Mouse (Mus musculus): ENCODE measurements around the gene Sync. TPM values are rescaled to one million over a fixed set of nuclear protein-coding genes. Genes with fewer than 3 reads are reported as not detected.

The Sync gene
- 0.42 and 1.2 TPM in 2 replicates for polyA plus RNA-seq (2016; fragmentation: Nextera tagmentation; extraction: Ambion mirVana)

- Histone ChIP-seq H3K4me1 (peaks cover 19% of the 10 kb centered on the region), H3K36me3 (no peaks in the 10 kb centered on the region), H3K27ac (peak within 1 kb of the TSS; percentile 85), H3K27me3 (ENCODE audit: insufficient read depth, poor library complexity, severe bottlenecking) (peaks cover 65% of the 10 kb centered on the region), H3K9me3 (no peaks in the 10 kb centered on the region), H3K4me3 (peak within 1 kb of the TSS; percentile 75)
- under 1% methylated on average over 49 of the region's 53 CpGs for WGBS
- no peak for DNase-seq (ENCODE audit: low spot score)
These were observed at the start of gene Sync for GRCm38 (mm10) chr4:129287472-129287981. Sync (plus strand) TSS chr4:129287617.

DNA sequence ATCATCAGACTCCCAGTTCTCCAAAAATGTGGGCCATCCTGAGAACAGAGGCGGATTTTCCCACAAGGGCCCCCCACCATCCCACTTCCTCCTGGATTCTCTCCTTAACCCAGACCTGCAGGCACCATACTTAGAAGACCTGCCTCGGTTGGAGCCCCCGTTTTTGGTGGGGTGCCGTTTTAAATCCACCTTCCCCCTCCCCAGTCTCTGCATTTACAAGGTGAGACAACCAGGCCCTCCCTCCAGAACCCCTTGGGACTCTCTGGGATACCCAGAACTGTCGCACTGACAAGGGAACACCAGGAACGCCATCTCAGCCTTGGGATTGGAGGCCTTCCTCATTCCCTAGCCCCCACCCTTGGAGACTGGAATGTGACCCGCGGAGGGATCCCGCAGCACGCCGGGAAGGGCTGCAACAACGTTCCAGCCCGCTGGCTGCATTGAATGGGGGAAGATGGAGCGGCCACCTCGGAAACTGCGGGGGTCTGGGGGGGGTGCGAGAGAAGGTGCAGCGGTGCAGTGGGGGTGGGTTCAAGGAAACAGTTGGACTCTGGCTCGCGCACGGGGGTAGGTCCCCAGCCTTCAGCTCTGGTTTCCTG lies 49.5 kb upstream of the Sync start:
- H3K4me3 ChIP-seq, result peak overlapping the region; percentile 80
- peaks cover 67% of the 10 kb centered on the region for H3K4me1 ChIP-seq
- no peak for DNase-seq (ENCODE audit: low spot score)
- no peaks in the 10 kb centered on the region for H3K9me3 ChIP-seq
- H3K27me3 ChIP-seq (ENCODE audit: insufficient read depth, poor library complexity, severe bottlenecking), result peaks cover 85% of the 10 kb centered on the region
- no peaks in the 10 kb centered on the region for H3K36me3 ChIP-seq
- WGBS, result 8% methylated on average over 21 of the region's 21 CpGs
- H3K27ac ChIP-seq, result 0 out of 2 replicates have a peak overlapping the region, but pooled peaks have one; percentile 22

GRCm38 (mm10) chr4:129238579-129239016 lies 48.8 kb upstream of the Sync start:
- Histone ChIP-seq H3K27me3 (ENCODE audit: insufficient read depth, poor library complexity, severe bottlenecking) (peaks cover 85% of the 10 kb centered on the region), H3K4me3 (peak overlapping the region; percentile 80), H3K27ac (peak overlapping the region; percentile 84), H3K36me3 (no peaks in the 10 kb centered on the region), H3K9me3 (no peaks in the 10 kb centered on the region), H3K4me1 (peaks cover 67% of the 10 kb centered on the region)
- WGBS, result under 1% methylated on average over 23 of the region's 23 CpGs
- DNase-seq (ENCODE audit: low spot score), result no peak

DNA sequence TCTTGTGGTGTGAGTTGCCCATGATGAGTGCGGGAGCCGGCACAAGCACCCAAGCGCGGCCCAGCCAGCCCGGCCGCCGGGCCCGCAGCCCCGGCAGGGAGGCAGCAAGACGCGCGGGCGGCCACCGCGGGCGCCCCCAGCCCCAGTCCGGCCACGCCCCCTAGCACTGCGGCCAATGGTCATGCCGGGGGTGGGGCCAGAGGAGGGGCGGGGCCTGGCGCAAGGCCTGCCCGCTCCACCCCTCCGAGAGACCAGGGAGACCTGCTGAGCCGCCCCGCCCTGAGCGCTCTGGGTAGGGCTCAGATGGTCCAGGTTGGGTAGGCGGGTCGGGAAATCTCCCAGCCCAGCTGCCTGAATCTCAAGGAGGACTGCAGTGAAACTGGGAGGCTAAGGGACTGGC lies 48.3 kb upstream of the Sync start:
- Histone ChIP-seq H3K9me3 (no peaks in the 10 kb centered on the region), H3K27ac (peak overlapping the region; percentile 84), H3K4me1 (peaks cover 66% of the 10 kb centered on the region), H3K36me3 (no peaks in the 10 kb centered on the region), H3K27me3 (ENCODE audit: insufficient read depth, poor library complexity, severe bottlenecking) (peaks cover 88% of the 10 kb centered on the region), H3K4me3 (peak overlapping the region; percentile 80)
- peak; percentile 90 for DNase-seq (ENCODE audit: low spot score)
- under 1% methylated on average over 27 of the region's 29 CpGs for whole genome bisulfite sequencing

- H3K4me1 ChIP-seq, result peaks cover 43% of the 10 kb centered on the region
- H3K27ac ChIP-seq, result peak overlapping the region; percentile 49; the same call in 1 of the 2 replicates
- no peaks in the 10 kb centered on the region for H3K9me3 ChIP-seq
- H3K27me3 ChIP-seq (ENCODE audit: insufficient read depth, poor library complexity, severe bottlenecking), result peaks cover 99% of the 10 kb centered on the region
- WGBS, result 46% methylated on average over 7 of the region's 7 CpGs
- DNase-seq (ENCODE audit: low spot score), result no peak
- 0 out of 2 replicates have a peak overlapping the region, but pooled peaks have one; percentile 13 for H3K4me3 ChIP-seq
- H3K36me3 ChIP-seq, result no peaks in the 10 kb centered on the region
These were observed 45.5 kb upstream of the Sync start for GRCm38 (mm10) chr4:129241898-129242297.

GRCm38 (mm10) chr4:129242327-129242726 lies 45.1 kb upstream of the Sync start:
- no peaks in the 10 kb centered on the region for H3K36me3 ChIP-seq
- H3K4me3 ChIP-seq, result no peak overlapping the region
- peaks cover 41% of the 10 kb centered on the region for H3K4me1 ChIP-seq
- H3K9me3 ChIP-seq, result no peaks in the 10 kb centered on the region
- H3K27ac ChIP-seq, result peak overlapping the region; percentile 49
- no peak for DNase-seq (ENCODE audit: low spot score)
- H3K27me3 ChIP-seq (ENCODE audit: insufficient read depth, poor library complexity, severe bottlenecking), result peaks cover 99% of the 10 kb centered on the region
- 43% methylated on average over 4 of the region's 4 CpGs for WGBS

DNA sequence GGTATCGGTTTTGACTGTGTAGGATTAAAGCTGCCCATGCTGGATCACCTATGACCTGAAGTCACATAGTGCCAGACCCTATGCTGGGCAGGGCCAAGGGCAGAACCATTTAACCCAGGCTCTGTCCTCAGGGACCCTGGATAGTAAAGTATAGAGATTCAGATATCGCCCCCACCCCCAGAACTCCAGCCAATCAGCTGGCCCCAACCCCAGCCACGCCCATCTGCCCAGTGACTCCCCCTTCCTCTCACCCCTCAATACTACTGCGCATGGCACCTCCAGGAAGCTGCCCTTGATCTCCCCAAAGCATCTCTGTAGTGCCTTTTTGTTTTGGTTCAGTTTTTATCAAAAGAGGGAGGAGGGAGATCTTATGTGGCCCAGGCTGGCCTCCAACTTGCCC lies 44.7 kb upstream of the Sync start:
- WGBS, result 27% methylated on average over 4 of the region's 4 CpGs
- H3K9me3 ChIP-seq, result no peaks in the 10 kb centered on the region
- no peak overlapping the region for H3K27ac ChIP-seq
- H3K4me3 ChIP-seq, result no peak overlapping the region
- H3K4me1 ChIP-seq, result peaks cover 41% of the 10 kb centered on the region
- peaks cover 99% of the 10 kb centered on the region for H3K27me3 ChIP-seq (ENCODE audit: insufficient read depth, poor library complexity, severe bottlenecking)
- no peaks in the 10 kb centered on the region for H3K36me3 ChIP-seq
- no peak for DNase-seq (ENCODE audit: low spot score)

GRCm38 (mm10) chr4:129244802-129245201 lies 42.6 kb upstream of the Sync start:
- H3K27ac ChIP-seq, result no peak overlapping the region
- H3K27me3 ChIP-seq (ENCODE audit: insufficient read depth, poor library complexity, severe bottlenecking), result peaks cover 99% of the 10 kb centered on the region
- H3K4me1 ChIP-seq, result peaks cover 33% of the 10 kb centered on the region
- no peaks in the 10 kb centered on the region for H3K36me3 ChIP-seq
- 57% methylated on average over 4 of the region's 4 CpGs for WGBS
- H3K4me3 ChIP-seq, result no peak overlapping the region
- no peaks in the 10 kb centered on the region for H3K9me3 ChIP-seq
- DNase-seq (ENCODE audit: low spot score), result no peak

GRCm38 (mm10) chr4:129246360-129247301 lies 40.8 kb upstream of the Sync start:
- peaks cover 44% of the 10 kb centered on the region for H3K4me1 ChIP-seq
- DNase-seq (ENCODE audit: low spot score), result no peak
- no peak overlapping the region for H3K4me3 ChIP-seq
- H3K36me3 ChIP-seq, result no peaks in the 10 kb centered on the region
- H3K27me3 ChIP-seq (ENCODE audit: insufficient read depth, poor library complexity, severe bottlenecking), result peaks cover 99% of the 10 kb centered on the region
- no peak overlapping the region for H3K27ac ChIP-seq
- H3K9me3 ChIP-seq, result no peaks in the 10 kb centered on the region
- WGBS, result 34% methylated on average over 15 of the region's 15 CpGs

GRCm38 (mm10) chr4:129247381-129248242 lies 39.8 kb upstream of the Sync start:
- Histone ChIP-seq H3K9me3 (no peaks in the 10 kb centered on the region), H3K4me3 (peak overlapping the region; percentile 70), H3K27ac (peak overlapping the region; percentile 72), H3K27me3 (ENCODE audit: insufficient read depth, poor library complexity, severe bottlenecking) (peaks cover 99% of the 10 kb centered on the region), H3K36me3 (no peaks in the 10 kb centered on the region), H3K4me1 (peaks cover 37% of the 10 kb centered on the region)
- WGBS, result 8% methylated on average over 24 of the region's 24 CpGs
- no peak for DNase-seq (ENCODE audit: low spot score)

- Histone ChIP-seq H3K4me1 (peaks cover 35% of the 10 kb centered on the region), H3K27me3 (ENCODE audit: insufficient read depth, poor library complexity, severe bottlenecking) (peaks cover 99% of the 10 kb centered on the region), H3K27ac (peak overlapping the region; percentile 72), H3K36me3 (no peaks in the 10 kb centered on the region), H3K9me3 (no peaks in the 10 kb centered on the region), H3K4me3 (peak overlapping the region; percentile 70)
- DNase-seq (ENCODE audit: low spot score), result no peak
- WGBS, result 5% methylated on average over 66 of the region's 74 CpGs
These were observed 39.1 kb upstream of the Sync start for GRCm38 (mm10) chr4:129248243-129248767.

- H3K36me3 ChIP-seq, result no peaks in the 10 kb centered on the region
- H3K4me3 ChIP-seq, result no peak overlapping the region
- no peak for DNase-seq (ENCODE audit: low spot score)
- peaks cover 100% of the 10 kb centered on the region for H3K27me3 ChIP-seq (ENCODE audit: insufficient read depth, poor library complexity, severe bottlenecking)
- 17% methylated on average over 7 of the region's 7 CpGs for WGBS
- no peaks in the 10 kb centered on the region for H3K9me3 ChIP-seq
- H3K27ac ChIP-seq, result no peak overlapping the region
- H3K4me1 ChIP-seq, result peaks cover 35% of the 10 kb centered on the region
These were observed 38.1 kb upstream of the Sync start for GRCm38 (mm10) chr4:129249288-129249687.
